Mouse (Mus musculus): ENCODE data around the gene Capn3. TPM values are rescaled to one million over a fixed set of nuclear protein-coding genes. Genes with fewer than 3 reads are reported as not detected.

Capn3 gene
- total and polyA plus RNA-seq, 2 experiments, result 1.0 to 2.5 TPM

- Histone ChIP-seq H3K4me1 (ENCODE audit: control insufficient read depth, insufficient read depth, low read length) (no peaks in the 10 kb centered on the region), H3K36me3 (ENCODE audit: control insufficient read depth, insufficient read depth, low read length) (peaks cover 7% of the 10 kb centered on the region; the same call in 1 of the 2 replicates), H3K27me3 (ENCODE audit: control insufficient read depth, insufficient read depth, low read length) (no peaks in the 10 kb centered on the region), H3K9ac (ENCODE audit: low read depth, low read length) (no peak overlapping the region), H3K27ac (replicated peaks; ENCODE audit: insufficient read depth, low read depth, low read length) (no peak overlapping the region), H3K79me2 (ENCODE audit: control insufficient read depth, insufficient read depth, low read length) (no peaks in the 10 kb centered on the region), H3K4me3 (ENCODE audit: insufficient read depth, low read depth, low read length) (no peak overlapping the region)
- DNase-seq (ENCODE audit: extremely low read depth, low read depth, low spot score), result no peak
- TF ChIP-seq POLR2A (IDR thresholded peaks at IDR 0.05; ENCODE audit: extremely low read depth, insufficient read depth, low read length) (no peak), CTCF (IDR thresholded peaks at IDR 0.05; ENCODE audit: low read depth, low read length) (no peak)
- 63% methylated on average over 17 of the region's 17 CpGs for WGBS
These were observed 45.5 kb downstream of the Capn3 start for GRCm38 (mm10) chr2:120501136-120501918.

GRCm38 (mm10) chr2:120501931-120502604, 46.2 kb downstream of the Capn3 start:
- H3K4me1 ChIP-seq (ENCODE audit: control insufficient read depth, insufficient read depth, low read length), result no peaks in the 10 kb centered on the region

GRCm38 (mm10) chr2:120502605-120502990, 46.8 kb downstream of the Capn3 start:
- Histone ChIP-seq H3K27ac (replicated peaks; ENCODE audit: insufficient read depth, low read depth, low read length) (no peak overlapping the region), H3K9ac (ENCODE audit: low read depth, low read length) (no peak overlapping the region), H3K36me3 (ENCODE audit: control insufficient read depth, insufficient read depth, low read length) (peaks cover 9% of the 10 kb centered on the region), H3K79me2 (ENCODE audit: control insufficient read depth, insufficient read depth, low read length) (no peaks in the 10 kb centered on the region), H3K27me3 (ENCODE audit: control insufficient read depth, insufficient read depth, low read length) (no peaks in the 10 kb centered on the region), H3K4me3 (ENCODE audit: insufficient read depth, low read depth, low read length) (no peak overlapping the region), H3K4me1 (ENCODE audit: control insufficient read depth, insufficient read depth, low read length) (no peaks in the 10 kb centered on the region)
- DNase-seq (ENCODE audit: extremely low read depth, low read depth, low spot score), result peak; percentile 27
- TF ChIP-seq CTCF (IDR thresholded peaks at IDR 0.05; ENCODE audit: low read depth, low read length) (no peak), POLR2A (IDR thresholded peaks at IDR 0.05; ENCODE audit: extremely low read depth, insufficient read depth, low read length) (no peak)
- 49% methylated on average over 3 of the region's 3 CpGs for WGBS

More at GRCm38 (mm10) chr2:120501931-120502604, 46.2 kb downstream of the Capn3 start:
- no peak for DNase-seq (ENCODE audit: extremely low read depth, low read depth, low spot score)
- Histone ChIP-seq H3K36me3 (ENCODE audit: control insufficient read depth, insufficient read depth, low read length) (peaks cover 9% of the 10 kb centered on the region), H3K27me3 (ENCODE audit: control insufficient read depth, insufficient read depth, low read length) (no peaks in the 10 kb centered on the region), H3K4me3 (ENCODE audit: insufficient read depth, low read depth, low read length) (no peak overlapping the region), H3K9ac (ENCODE audit: low read depth, low read length) (no peak overlapping the region), H3K79me2 (ENCODE audit: control insufficient read depth, insufficient read depth, low read length) (no peaks in the 10 kb centered on the region), H3K27ac (replicated peaks; ENCODE audit: insufficient read depth, low read depth, low read length) (no peak overlapping the region)
- WGBS, result 74% methylated on average over 13 of the region's 13 CpGs
- no peak for TF ChIP-seq CTCF (IDR thresholded peaks at IDR 0.05; ENCODE audit: low read depth, low read length)
- TF ChIP-seq POLR2A (IDR thresholded peaks at IDR 0.05; ENCODE audit: extremely low read depth, insufficient read depth, low read length), result no peak

- no peak for DNase-seq (ENCODE audit: extremely low read depth, low read depth, low spot score)
- TF ChIP-seq POLR2A (IDR thresholded peaks at IDR 0.05; ENCODE audit: extremely low read depth, insufficient read depth, low read length) (no peak), CTCF (IDR thresholded peaks at IDR 0.05; ENCODE audit: low read depth, low read length) (no peak)
- 90% methylated on average over 6 of the region's 6 CpGs for WGBS
- H3K27me3 ChIP-seq (ENCODE audit: control insufficient read depth, insufficient read depth, low read length), result no peaks in the 10 kb centered on the region
- H3K4me1 ChIP-seq (ENCODE audit: control insufficient read depth, insufficient read depth, low read length), result no peaks in the 10 kb centered on the region
- H3K79me2 ChIP-seq (ENCODE audit: control insufficient read depth, insufficient read depth, low read length), result no peaks in the 10 kb centered on the region
- H3K36me3 ChIP-seq (ENCODE audit: control insufficient read depth, insufficient read depth, low read length), result peaks cover 11% of the 10 kb centered on the region
- H3K9ac ChIP-seq (ENCODE audit: low read depth, low read length), result no peak overlapping the region
- no peak overlapping the region for H3K27ac ChIP-seq (replicated peaks; ENCODE audit: insufficient read depth, low read depth, low read length)
- no peak overlapping the region for H3K4me3 ChIP-seq (ENCODE audit: insufficient read depth, low read depth, low read length)
These were observed 47.3 kb downstream of the Capn3 start for GRCm38 (mm10) chr2:120503094-120503493.

GRCm38 (mm10) chr2:120503992-120504391, 48.2 kb downstream of the Capn3 start:
- no peak overlapping the region for H3K27ac ChIP-seq (replicated peaks; ENCODE audit: insufficient read depth, low read depth, low read length)
- no peaks in the 10 kb centered on the region for H3K4me1 ChIP-seq (ENCODE audit: control insufficient read depth, insufficient read depth, low read length)
- no peaks in the 10 kb centered on the region for H3K79me2 ChIP-seq (ENCODE audit: control insufficient read depth, insufficient read depth, low read length)
- H3K36me3 ChIP-seq (ENCODE audit: control insufficient read depth, insufficient read depth, low read length), result peaks cover 16% of the 10 kb centered on the region
- H3K9ac ChIP-seq (ENCODE audit: low read depth, low read length), result no peak overlapping the region
- TF ChIP-seq POLR2A (IDR thresholded peaks at IDR 0.05; ENCODE audit: extremely low read depth, insufficient read depth, low read length), result no peak
- no peak for TF ChIP-seq CTCF (IDR thresholded peaks at IDR 0.05; ENCODE audit: low read depth, low read length)
- H3K4me3 ChIP-seq (ENCODE audit: insufficient read depth, low read depth, low read length), result no peak overlapping the region
- H3K27me3 ChIP-seq (ENCODE audit: control insufficient read depth, insufficient read depth, low read length), result no peaks in the 10 kb centered on the region
- no peak for DNase-seq (ENCODE audit: extremely low read depth, low read depth, low spot score)
- WGBS, result 88% methylated on average over 5 of the region's 5 CpGs

Measured in liver, adult 2 months (tissue).